Mouse (Mus musculus): ENCODE data around the gene Rabggta.

GRCm38 (mm10) chr14:55762001-55762821, 40.1 kb upstream of the Rabggta start:
- TF ChIP-seq CTCF (IDR thresholded peaks at IDR 0.05; ENCODE audit: control insufficient read depth, insufficient read depth, insufficient replicate concordance, low read depth, low read length), result no peak
- no peak for TF ChIP-seq POLR2A (IDR thresholded peaks at IDR 0.05; ENCODE audit: control insufficient read depth, low read depth, low read length)
